Mouse (Mus musculus): ENCODE measurements around the gene Dync2li1.
A peak's percentile ranks its signal among the peaks of the same experiment; 100 is the strongest.

Dync2li1 gene

GRCm38 (mm10) chr17:84626276-84626856 lies at the start of gene Dync2li1:
Gene Dync2li1, plus strand, starts transcription at chr17:84626496.
- DNase-seq (ENCODE audit: extremely low read depth, insufficient read length, low spot score), result peak; percentile 71

- no peak for DNase-seq (ENCODE audit: extremely low read depth, insufficient read length, low spot score)
These were observed 49.5 kb upstream of the Dync2li1 start for GRCm38 (mm10) chr17:84576621-84577293.

GRCm38 (mm10) chr17:84579249-84579648 lies 47.0 kb upstream of the Dync2li1 start:
- DNase-seq (ENCODE audit: extremely low read depth, insufficient read length, low spot score), result no peak

GRCm38 (mm10) chr17:84579817-84580216 lies 46.5 kb upstream of the Dync2li1 start:
- no peak for DNase-seq (ENCODE audit: extremely low read depth, insufficient read length, low spot score)

- DNase-seq (ENCODE audit: extremely low read depth, insufficient read length, low spot score), result no peak
These were observed 45.5 kb upstream of the Dync2li1 start for GRCm38 (mm10) chr17:84580821-84581220.

GRCm38 (mm10) chr17:84581740-84582414 lies 44.4 kb upstream of the Dync2li1 start:
- no peak for DNase-seq (ENCODE audit: extremely low read depth, insufficient read length, low spot score)

- DNase-seq (ENCODE audit: extremely low read depth, insufficient read length, low spot score), result no peak
These were observed 42.2 kb upstream of the Dync2li1 start for GRCm38 (mm10) chr17:84584107-84584506.

- no peak for DNase-seq (ENCODE audit: extremely low read depth, insufficient read length, low spot score)
These were observed 41.2 kb upstream of the Dync2li1 start for GRCm38 (mm10) chr17:84585104-84585503.

- no peak for DNase-seq (ENCODE audit: extremely low read depth, insufficient read length, low spot score)
These were observed 36.2 kb upstream of the Dync2li1 start for GRCm38 (mm10) chr17:84590065-84590464.

GRCm38 (mm10) chr17:84591431-84592150 lies 34.7 kb upstream of the Dync2li1 start:
- no peak for DNase-seq (ENCODE audit: extremely low read depth, insufficient read length, low spot score)

- no peak for DNase-seq (ENCODE audit: extremely low read depth, insufficient read length, low spot score)
These were observed 30.3 kb upstream of the Dync2li1 start for GRCm38 (mm10) chr17:84596015-84596441.

- DNase-seq (ENCODE audit: extremely low read depth, insufficient read length, low spot score), result no peak
These were observed 29.8 kb upstream of the Dync2li1 start for GRCm38 (mm10) chr17:84596501-84596900.

- DNase-seq (ENCODE audit: extremely low read depth, insufficient read length, low spot score), result no peak
These were observed 28.4 kb upstream of the Dync2li1 start for GRCm38 (mm10) chr17:84597859-84598258.

GRCm38 (mm10) chr17:84598928-84599327 lies 27.4 kb upstream of the Dync2li1 start:
- DNase-seq (ENCODE audit: extremely low read depth, insufficient read length, low spot score), result no peak

- no peak for DNase-seq (ENCODE audit: extremely low read depth, insufficient read length, low spot score)
These were observed 26.0 kb upstream of the Dync2li1 start for GRCm38 (mm10) chr17:84600051-84600983.

- DNase-seq (ENCODE audit: extremely low read depth, insufficient read length, low spot score), result no peak
These were observed 24.5 kb upstream of the Dync2li1 start for GRCm38 (mm10) chr17:84601805-84602204.

GRCm38 (mm10) chr17:84603202-84603627 lies 23.1 kb upstream of the Dync2li1 start:
- no peak for DNase-seq (ENCODE audit: extremely low read depth, insufficient read length, low spot score)

GRCm38 (mm10) chr17:84603709-84604420 lies 22.4 kb upstream of the Dync2li1 start:
- DNase-seq (ENCODE audit: extremely low read depth, insufficient read length, low spot score), result no peak

GRCm38 (mm10) chr17:84606976-84607375 lies 19.3 kb upstream of the Dync2li1 start:
- DNase-seq (ENCODE audit: extremely low read depth, insufficient read length, low spot score), result no peak

Data from 3134 (cell line).